Mouse (Mus musculus) spleen, embryonic (tissue): ENCODE data around the gene Shf.

Source experiments
- CTCF ChIA-PET: fragments of 350-600 bp; sonication (Branson Sonifier 250); formaldehyde crosslinking; loops from one replicate; lab custom pipeline; 2022; lab: Charles Lee

Gene Shf

DNA sequence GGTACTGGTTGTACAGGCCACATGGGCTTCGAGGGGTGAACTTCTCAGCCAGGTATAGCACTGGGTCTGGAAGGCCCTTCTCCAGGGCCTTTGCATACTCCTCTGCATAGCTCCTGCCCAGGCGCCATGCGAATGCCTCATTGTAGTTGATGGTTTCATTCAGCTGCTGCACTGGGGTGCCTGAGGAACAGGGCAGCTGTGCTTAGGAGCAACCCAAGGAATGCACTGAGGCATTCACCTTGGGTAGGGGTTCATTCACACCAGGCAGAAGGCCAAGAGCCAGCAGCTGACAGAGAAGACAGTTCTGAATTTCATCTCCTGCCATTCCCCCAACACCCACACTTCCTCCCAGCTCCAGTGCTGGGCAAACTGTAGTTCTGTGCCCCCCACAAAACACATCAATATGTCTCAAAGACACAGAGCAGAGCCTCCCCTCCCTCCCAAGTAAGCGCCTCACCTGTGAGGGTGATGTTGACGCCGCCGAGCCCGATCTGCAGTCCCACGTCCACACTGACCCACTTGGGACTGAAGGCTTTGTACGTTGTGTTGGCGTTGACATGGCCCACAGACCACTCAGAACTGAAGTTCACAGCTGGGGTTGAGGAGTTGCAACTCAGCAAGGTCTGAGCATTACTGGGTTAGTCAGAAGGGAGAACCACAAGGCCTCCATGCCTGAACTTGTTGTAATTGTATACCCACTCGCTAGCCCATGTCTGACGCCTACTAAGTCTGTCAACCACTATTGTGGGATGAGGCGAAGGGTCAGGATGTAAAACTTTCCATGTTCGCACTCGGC lies 63.7 kb downstream of the Shf start:
- CTCF ChIA-PET: no interaction called here

DNA sequence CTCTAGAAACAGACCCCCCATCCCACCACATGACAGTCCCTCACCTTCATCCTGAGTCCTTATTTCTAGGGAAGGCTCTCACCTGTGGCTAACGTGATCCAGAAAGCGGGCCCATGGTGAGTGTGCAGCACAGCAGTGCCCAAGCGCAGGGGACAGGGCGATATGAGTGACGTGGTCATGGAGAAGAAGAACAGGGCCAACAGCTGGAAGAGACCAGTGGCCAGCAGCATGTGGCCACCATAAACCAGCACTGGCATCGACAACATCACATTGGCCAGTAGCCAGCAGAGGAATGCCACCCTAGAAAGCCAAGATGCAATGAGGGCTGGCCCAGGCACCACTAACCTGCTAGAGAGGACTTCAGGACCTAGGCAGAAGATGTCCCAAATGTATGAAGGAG lies 64.4 kb downstream of the Shf start:
- CTCF ChIA-PET: interaction anchor here (0.6 kb wide), 1 partner anchor 204 kb away, joined by 3 read pairs; no protein-coding TSS in a partner anchor

DNA sequence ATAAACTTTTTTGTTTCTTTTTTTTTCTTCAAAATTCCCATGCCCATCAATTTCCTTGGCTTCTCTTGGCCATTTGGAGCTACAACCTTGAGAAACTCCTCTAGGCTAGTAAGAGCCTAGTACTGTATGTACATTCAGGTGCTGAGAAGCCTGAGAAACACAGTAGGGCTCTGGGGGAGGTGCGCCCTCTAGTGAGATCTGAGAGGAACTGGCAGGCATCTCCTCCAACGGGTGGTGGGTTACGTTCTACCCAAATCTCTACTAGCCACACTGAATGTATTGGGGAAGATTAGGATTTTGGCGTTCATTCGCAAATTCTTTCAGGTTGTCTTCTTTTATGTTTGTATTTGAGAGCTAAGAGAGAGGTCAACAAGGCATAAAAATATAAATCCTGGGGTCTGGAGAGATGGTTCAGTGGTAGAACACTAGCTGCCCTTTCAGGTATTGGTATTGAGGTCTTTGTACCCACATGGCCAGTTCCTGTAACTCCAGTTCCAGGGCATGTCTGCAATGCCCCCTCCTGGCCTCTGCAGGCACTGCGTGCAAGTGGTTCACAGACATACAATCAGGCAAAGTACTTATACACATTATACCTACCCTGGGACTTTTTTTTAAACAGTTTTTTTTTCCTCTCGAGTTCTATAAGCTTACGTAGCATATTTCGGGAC lies 66.3 kb downstream of the Shf start:
- CTCF ChIA-PET: interaction anchor here (0.7 kb wide), 1 partner anchor 104 kb away, joined by 3 read pairs; no protein-coding TSS in a partner anchor

DNA sequence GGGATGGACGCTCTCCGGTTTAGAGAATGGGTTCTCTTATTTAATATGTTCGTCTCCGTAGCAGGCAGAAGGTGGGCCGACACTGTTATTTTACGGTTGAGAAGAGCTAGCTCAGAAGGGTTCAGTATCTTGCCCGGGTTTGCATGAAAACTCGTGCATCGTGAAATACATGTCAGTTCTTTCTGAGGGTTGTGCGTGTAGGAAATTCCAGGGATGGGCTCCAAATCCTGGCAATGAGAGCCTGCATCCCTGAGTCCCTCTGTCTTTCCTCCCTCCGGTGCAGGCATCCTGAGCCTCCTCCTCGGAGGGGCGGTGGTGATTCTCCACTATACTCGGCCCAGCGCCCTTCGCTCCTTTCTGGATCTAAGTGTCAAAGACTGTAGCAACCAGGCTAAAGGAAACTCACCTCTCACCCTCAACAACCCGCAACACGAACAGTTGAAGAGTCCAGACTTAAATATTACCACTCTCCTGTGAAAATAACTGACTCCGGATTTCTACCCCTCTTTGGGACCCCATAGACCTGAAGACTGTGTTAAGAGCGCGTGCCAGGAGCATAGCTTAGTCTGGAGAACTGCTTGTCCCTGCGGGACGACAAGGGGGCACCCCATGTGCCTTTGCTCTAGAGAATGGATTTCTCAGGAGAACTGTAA lies 66.9 kb downstream of the Shf start:
- CTCF ChIA-PET: interaction anchor here (0.7 kb wide), 1 partner anchor 104 kb away, joined by 3 read pairs; no protein-coding TSS in a partner anchor

DNA sequence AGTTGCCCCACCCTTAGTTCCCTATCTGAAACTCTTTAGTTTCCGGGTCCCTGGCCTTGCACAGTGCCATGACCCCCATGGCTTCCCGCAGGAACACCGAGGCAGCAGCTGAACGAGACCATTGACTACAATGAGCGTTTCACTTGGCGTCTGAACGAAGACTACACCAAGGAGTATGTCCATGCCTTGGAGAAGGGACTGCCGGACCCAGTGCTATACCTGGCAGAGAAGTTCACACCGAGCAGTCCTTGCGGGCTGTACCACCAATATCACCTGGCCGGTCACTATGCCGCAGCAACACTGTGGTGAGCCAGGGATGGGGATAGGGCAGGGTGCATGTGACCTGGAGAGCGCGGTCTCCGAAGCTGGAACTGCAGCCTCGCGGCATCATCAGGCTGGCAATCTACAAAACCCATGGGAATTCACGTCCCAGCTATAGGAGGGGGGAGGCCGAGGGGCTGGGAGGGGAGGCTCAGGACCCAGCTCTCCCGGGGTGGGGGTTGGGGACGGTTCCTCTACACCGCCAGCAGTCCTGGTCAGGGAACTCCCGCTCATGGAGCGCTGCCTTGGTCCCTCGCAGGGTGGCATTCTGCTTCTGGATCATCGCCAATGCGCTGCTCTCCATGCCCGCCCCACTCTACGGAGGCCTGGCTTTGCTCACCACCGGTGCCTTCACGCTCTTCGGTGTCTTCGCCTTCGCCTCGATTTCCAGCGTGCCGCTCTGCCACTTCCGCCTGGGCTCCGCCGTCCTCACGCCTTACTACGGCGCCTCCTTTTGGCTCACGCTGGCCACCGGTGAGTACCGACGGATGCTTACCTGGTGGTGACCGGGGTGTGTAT lies 67.7 kb downstream of the Shf start:
- CTCF ChIA-PET: interaction anchor here (0.6 to 0.9 kb wide), 2 partner anchors 27 to 928 kb away, joined by 3 to 4 read pairs; no protein-coding TSS in a partner anchor

DNA sequence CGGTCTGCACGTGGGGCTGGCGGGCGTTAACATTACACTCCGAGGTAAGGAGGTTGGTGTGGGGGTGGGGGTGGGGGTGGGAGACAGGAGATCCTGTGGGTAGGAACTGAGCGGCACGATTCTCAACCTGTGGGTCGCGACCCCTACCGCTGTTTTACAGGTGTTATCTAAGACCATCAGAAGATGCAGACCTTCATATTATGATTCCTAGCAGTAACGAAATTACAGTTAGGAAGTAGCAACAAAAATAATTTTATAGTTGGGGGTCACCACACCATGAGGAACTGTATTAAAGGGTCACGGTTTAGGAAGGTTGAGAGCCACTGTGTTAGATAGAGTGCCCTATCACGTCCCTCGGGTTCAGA lies 68.3 kb downstream of the Shf start:
- CTCF ChIA-PET: interaction anchor here (0.9 kb wide), 1 partner anchor 27 kb away, joined by 3 read pairs; no protein-coding TSS in a partner anchor

DNA sequence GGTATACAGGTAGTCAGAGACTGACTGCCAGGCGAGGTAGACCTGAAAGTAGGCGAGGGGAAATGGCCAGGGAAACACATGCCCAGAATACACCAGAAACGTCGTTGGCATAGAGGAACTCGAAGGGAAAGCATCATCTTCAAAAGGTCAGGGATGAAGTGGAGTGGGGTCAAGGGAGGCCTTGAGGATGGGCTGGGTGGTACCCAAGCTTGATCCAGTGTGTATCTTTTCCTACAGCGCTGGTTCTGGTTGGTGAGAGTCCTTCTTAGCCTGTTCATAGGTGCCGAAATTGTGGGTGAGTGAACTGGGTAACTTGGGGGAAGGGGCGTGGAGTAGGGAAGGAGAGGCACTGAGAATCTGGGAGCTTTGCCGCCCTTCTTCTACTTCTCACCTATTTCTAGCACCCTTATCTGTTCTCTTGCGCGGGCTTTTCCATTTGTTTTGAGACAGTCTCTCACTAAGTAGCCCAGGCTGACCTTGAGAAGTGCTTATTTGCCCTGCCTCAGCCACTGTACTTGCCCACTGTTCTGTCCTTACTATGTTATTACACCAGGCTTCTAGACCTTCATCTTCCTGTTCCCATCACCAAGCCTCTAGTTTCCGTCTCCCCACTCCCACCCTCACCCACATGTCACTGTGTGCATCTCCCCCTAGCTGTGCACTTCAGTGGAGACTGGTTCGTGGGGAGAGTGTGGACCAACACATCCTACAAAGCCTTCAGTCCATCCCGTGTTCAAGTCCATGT lies 68.9 kb downstream of the Shf start:
- CTCF ChIA-PET: interaction anchor here (0.6 kb wide), 1 partner anchor 15 kb away, joined by 3 read pairs; no protein-coding TSS in a partner anchor
